Mouse (Mus musculus) stomach, postnatal 0 days (tissue): ENCODE measurements around the gene Evi5. TPM values are rescaled to one million over a fixed set of nuclear protein-coding genes. Genes with fewer than 3 reads are reported as not detected.

Experiments
- ATAC-seq: fragments of 200-750 bp; cut with Nextera tagmentation; 2 replicates; pipeline ENCODE4 v1.8.0; 2017; ENCODE audit not compliant: low FRiP score, low TSS enrichment
- DNase-seq: peaks from one replicate; pipeline ENCODE4 v3.0.0-alpha.2; 2016; ENCODE audit warnings: low spot score
- H3K27ac ChIP-seq: fragments of 300-500 bp; sonication (generic); replicated peaks from 2 replicates; pipeline ENCODE4 v1.5.1; 2014; ENCODE audit warnings: mild to moderate bottlenecking, control low read depth
- H3K27me3 ChIP-seq: fragments of 300-500 bp; sonication (generic); 2 replicates; pipeline ENCODE4 v1.6.1; 2014; ENCODE audit warnings: low read length; ENCODE audit not compliant: control insufficient read depth, insufficient read depth
- H3K36me3 ChIP-seq: fragments of 300-500 bp; sonication (generic); 2 replicates; pipeline ENCODE4 v1.6.1; 2014; ENCODE audit warnings: low read length, mixed read lengths; ENCODE audit not compliant: control insufficient read depth, insufficient read depth
- H3K4me1 ChIP-seq: fragments of 300-500 bp; sonication (generic); replicated peaks from 2 replicates; pipeline ENCODE4 v1.6.1; 2014; ENCODE audit warnings: antibody characterized with exemption; ENCODE audit not compliant: control insufficient read depth, insufficient read depth
- H3K4me2 ChIP-seq: fragments of 300-500 bp; sonication (generic); replicated peaks from 2 replicates; pipeline ENCODE4 v1.6.1; 2014; ENCODE audit warnings: low read depth, mild to moderate bottlenecking, control low read depth, moderate library complexity
- H3K4me3 ChIP-seq: fragments of 300-500 bp; sonication (generic); 2 replicates; pipeline ENCODE4 v1.5.1; 2014; ENCODE audit warnings: low read depth, low read length, control low read depth
- H3K9ac ChIP-seq: fragments of 300-500 bp; sonication (generic); 2 replicates; pipeline ENCODE4 v1.6.1; 2014; ENCODE audit warnings: mild to moderate bottlenecking, low read length, control low read depth, mixed read lengths
- H3K9me3 ChIP-seq: fragments of 300-500 bp; sonication (generic); 2 replicates; pipeline ENCODE4 v1.6.1; 2016; ENCODE audit warnings: low read length; ENCODE audit not compliant: control insufficient read depth
- CTCF ChIP-seq: IDR thresholded peaks from 2 replicates; pipeline ENCODE4 v1.5.1; 2016; ENCODE audit warnings: antibody characterized with exemption, low read depth, mild to moderate bottlenecking, moderate library complexity
- EP300 ChIP-seq: optimal IDR thresholded peaks from 2 replicates; pipeline ENCODE3; 2016; ENCODE audit warnings: antibody characterized with exemption
- WGBS: fragments of 180-500 bp; shearing (Covaris S2); extraction: QIAGEN DNeasy Blood & Tissue Kit; methylation state at CpG from one replicate; pipeline ENCODE4 v1.1.7; 2014; 5-methylcytosine and 5-hydroxymethylcytosine counted together
- polyA plus RNA-seq: library from polyadenylated mRNA; unstranded; fragments of >200 nt; fragmentation: Nextera tagmentation; extraction: Ambion mirVana; gene quantifications from 2 replicates; pipeline ENCODE4 v1.2.1, GENCODE M21; 2015

Evi5 gene
- polyA plus RNA-seq, 1 experiment from 2014 or later, result 39.5 TPM

GRCm38 (mm10) chr5:107840549-107841238, 34.2 kb downstream of the Evi5 start:
- no peak for ATAC-seq
- WGBS, result 93% methylated on average over 5 of the region's 5 CpGs
- Histone ChIP-seq H3K4me1 (no peaks in the 10 kb centered on the region), H3K9ac (no peak overlapping the region), H3K4me2 (no peak overlapping the region), H3K9me3 (no peaks in the 10 kb centered on the region), H3K4me3 (no peak overlapping the region), H3K27ac (no peak overlapping the region), H3K27me3 (no peaks in the 10 kb centered on the region), H3K36me3 (no peaks in the 10 kb centered on the region)
- TF ChIP-seq EP300 (no peak), CTCF (no peak)
- no peak for DNase-seq

- Histone ChIP-seq H3K4me2 (no peak overlapping the region), H3K4me3 (no peak overlapping the region), H3K4me1 (no peaks in the 10 kb centered on the region), H3K27me3 (no peaks in the 10 kb centered on the region), H3K9me3 (no peaks in the 10 kb centered on the region), H3K9ac (no peak overlapping the region), H3K27ac (no peak overlapping the region), H3K36me3 (no peaks in the 10 kb centered on the region)
- TF ChIP-seq CTCF, result no peak
- WGBS, result 35% methylated on average over 3 of the region's 3 CpGs
- peak; percentile 70 for DNase-seq
- ATAC-seq, result peak; percentile 89
Measured at GRCm38 (mm10) chr5:107838891-107839644, 35.8 kb downstream of the Evi5 start.

- TF ChIP-seq EP300 (no peak), CTCF (no peak)
- WGBS, result 30% methylated on average over 1 of the region's 1 CpGs
- no peak for ATAC-seq
- Histone ChIP-seq H3K36me3 (no peaks in the 10 kb centered on the region), H3K9ac (no peak overlapping the region), H3K9me3 (no peaks in the 10 kb centered on the region), H3K27me3 (no peaks in the 10 kb centered on the region), H3K27ac (no peak overlapping the region), H3K4me3 (no peak overlapping the region), H3K4me1 (no peaks in the 10 kb centered on the region), H3K4me2 (no peak overlapping the region)
- DNase-seq, result no peak
Measured at GRCm38 (mm10) chr5:107834287-107834686, 40.6 kb downstream of the Evi5 start.

DNA sequence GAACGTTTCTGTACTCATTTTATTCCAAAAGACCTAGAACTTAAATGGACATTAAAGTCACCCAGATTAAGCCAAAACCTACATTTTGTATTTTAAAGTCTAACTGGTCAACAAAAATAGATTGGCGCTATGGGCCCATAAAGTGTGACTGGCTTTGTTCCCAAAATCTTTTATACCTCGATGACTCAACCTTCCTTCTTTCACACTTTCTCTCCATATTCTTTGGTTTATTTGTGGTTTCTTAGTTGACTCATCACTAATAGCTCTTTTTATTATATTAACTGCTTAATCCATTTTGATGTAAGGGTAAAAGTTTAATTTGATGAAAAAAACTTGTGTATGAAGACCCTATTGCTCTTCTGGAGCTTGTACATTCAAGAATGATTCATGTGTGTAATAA, 43.6 kb downstream of the Evi5 start:
- no peak for ATAC-seq
- DNase-seq, result no peak
- no peak overlapping the region for H3K4me3 ChIP-seq
- no peaks in the 10 kb centered on the region for H3K4me1 ChIP-seq
- no peaks in the 10 kb centered on the region for H3K27me3 ChIP-seq
- TF ChIP-seq EP300 (no peak), CTCF (no peak)
- H3K9ac ChIP-seq, result no peak overlapping the region
- no peak overlapping the region for H3K4me2 ChIP-seq
- H3K36me3 ChIP-seq, result no peaks in the 10 kb centered on the region
- 75% methylated on average over 3 of the region's 3 CpGs for WGBS
- H3K27ac ChIP-seq, result no peak overlapping the region
- H3K9me3 ChIP-seq, result no peaks in the 10 kb centered on the region

DNA sequence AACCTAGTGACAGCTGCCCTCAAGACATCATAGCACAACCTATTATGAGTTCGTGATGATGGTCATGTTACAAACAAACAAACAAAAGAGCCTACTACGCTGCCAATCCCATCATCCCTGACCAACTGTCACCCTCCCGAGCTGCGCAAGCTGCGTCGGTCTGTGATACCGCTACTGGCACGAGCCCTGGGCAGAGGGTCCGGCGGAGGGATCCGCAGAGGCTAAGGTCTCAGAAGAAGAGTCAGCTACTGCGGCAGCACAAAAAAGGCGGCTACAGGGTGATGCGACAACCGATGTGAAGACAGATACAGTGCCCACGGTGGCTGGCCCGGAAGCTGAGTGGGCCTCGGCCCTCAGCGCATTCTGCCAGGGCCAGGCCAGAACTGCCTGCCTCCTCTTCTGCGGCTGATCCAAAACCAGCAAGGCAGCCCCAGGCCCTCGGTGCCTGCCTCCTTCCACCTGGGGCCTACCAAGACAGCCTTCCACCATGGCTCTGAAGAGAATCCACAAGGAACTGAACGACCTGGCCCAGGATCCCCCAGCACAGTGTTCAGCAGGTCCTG, 44.8 kb downstream of the Evi5 start, which contains the start of gene Ube2d2b:
TSS of gene Ube2d2b (plus strand) at position 102 of the 563 bp plus-strand sequence.
- TF ChIP-seq CTCF (no peak), EP300 (no peak)
- Histone ChIP-seq H3K4me1 (no peaks in the 10 kb centered on the region), H3K9ac (no peak within 1 kb of the TSS), H3K9me3 (no peaks in the 10 kb centered on the region), H3K4me2 (no peak within 1 kb of the TSS), H3K27me3 (no peaks in the 10 kb centered on the region), H3K4me3 (no peak within 1 kb of the TSS), H3K36me3 (no peaks in the 10 kb centered on the region), H3K27ac (no peak within 1 kb of the TSS)
- ATAC-seq (no peak), DNase-seq (no peak)
- WGBS, result 97% methylated on average over 22 of the region's 22 CpGs

DNA sequence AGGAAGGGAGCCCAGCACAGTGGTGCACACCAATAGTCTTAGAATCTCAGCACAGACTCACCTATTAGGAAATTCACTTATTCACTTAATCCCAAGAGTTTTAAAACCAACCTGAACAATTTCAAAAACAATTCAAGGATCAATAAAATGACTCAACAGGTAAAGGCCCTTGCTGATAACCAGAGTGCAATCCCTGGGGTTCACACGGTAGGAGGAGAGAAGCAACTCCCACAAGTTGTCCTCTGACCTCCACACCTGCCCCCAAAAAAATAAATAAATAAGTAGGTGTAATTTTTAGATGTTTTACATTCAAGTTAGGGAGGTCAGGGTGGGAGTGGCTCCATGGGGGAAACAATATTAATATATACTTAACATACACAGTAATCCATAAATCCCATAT, 52.4 kb downstream of the Evi5 start:
- H3K9ac ChIP-seq, result no peak overlapping the region
- no peaks in the 10 kb centered on the region for H3K27me3 ChIP-seq
- no peak overlapping the region for H3K27ac ChIP-seq
- TF ChIP-seq CTCF, result no peak
- no peak for TF ChIP-seq EP300
- no peak for DNase-seq
- WGBS, result 69% methylated on average over 1 of the region's 1 CpGs
- H3K4me1 ChIP-seq, result no peaks in the 10 kb centered on the region
- H3K4me2 ChIP-seq, result no peak overlapping the region
- no peak for ATAC-seq
- H3K36me3 ChIP-seq, result no peaks in the 10 kb centered on the region
- H3K9me3 ChIP-seq, result no peaks in the 10 kb centered on the region
- H3K4me3 ChIP-seq, result no peak overlapping the region
